Mouse (Mus musculus) intestine, embryonic 14.5 days (tissue): ENCODE data around the gene Sae1. TPM values are rescaled to one million over a fixed set of nuclear protein-coding genes. Genes with fewer than 3 reads are reported as not detected.

Experiments
- ATAC-seq: fragments of 200-750 bp; cut with Nextera tagmentation; replicated peaks from 2 replicates; pipeline ENCODE4 v1.8.0; 2017; ENCODE audit warnings: low read depth, moderate number of reproducible peaks, moderate TSS enrichment, moderate library complexity; ENCODE audit not compliant: low FRiP score, low TSS enrichment
- DNase-seq: peaks from one replicate; pipeline ENCODE4 v3.0.0-alpha.2; 2018; ENCODE audit warnings: low spot score
- H3K27ac ChIP-seq: fragments of 300-500 bp; sonication (generic); 2 replicates; pipeline ENCODE4 v1.5.1; 2014; ENCODE audit warnings: low read depth, mild to moderate bottlenecking, control low read depth
- H3K27me3 ChIP-seq: fragments of 300-500 bp; sonication (generic); replicated peaks from 2 replicates; pipeline ENCODE4 v1.6.1; 2014; ENCODE audit warnings: low read length, control low read depth; ENCODE audit not compliant: control insufficient read depth, insufficient read depth
- H3K36me3 ChIP-seq: fragments of 300-500 bp; sonication (generic); 2 replicates; pipeline ENCODE4 v1.6.1; 2014; ENCODE audit warnings: low read length, control low read depth; ENCODE audit not compliant: control insufficient read depth, insufficient read depth
- H3K4me1 ChIP-seq: fragments of 300-500 bp; sonication (generic); replicated peaks from 2 replicates; pipeline ENCODE4 v1.6.1; 2014; ENCODE audit warnings: low read length, control low read depth, mixed read lengths; ENCODE audit not compliant: control insufficient read depth, insufficient read depth
- H3K4me2 ChIP-seq: fragments of 300-500 bp; sonication (generic); 2 replicates; pipeline ENCODE4 v1.6.1; 2014; ENCODE audit warnings: low read length
- H3K4me3 ChIP-seq: fragments of 300-500 bp; sonication (generic); 2 replicates; pipeline ENCODE4 v1.5.1; 2014; ENCODE audit warnings: low read depth, low read length, control low read depth, mixed read lengths
- H3K9ac ChIP-seq: fragments of 300-500 bp; sonication (generic); 2 replicates; pipeline ENCODE4 v1.6.1; 2014; ENCODE audit warnings: mild to moderate bottlenecking, low read length
- H3K9me3 ChIP-seq: fragments of 300-500 bp; sonication (generic); 2 replicates; pipeline ENCODE4 v1.6.1; 2016; ENCODE audit warnings: low read length, control low read depth; ENCODE audit not compliant: control insufficient read depth
- WGBS: fragments of 180-500 bp; shearing (Covaris S2); extraction: QIAGEN DNeasy Blood & Tissue Kit; methylation state at CpG from one replicate; pipeline ENCODE4 v1.1.7; 2014; 5-methylcytosine and 5-hydroxymethylcytosine counted together
- polyA plus RNA-seq: library from polyadenylated mRNA; unstranded; fragments of >200 nt; fragmentation: Nextera tagmentation; extraction: Ambion mirVana; gene quantifications from 2 replicates; pipeline ENCODE4 v1.2.1, GENCODE M21; 2014

Gene Sae1
- polyA plus RNA-seq, 1 experiment from 2014 or later: 294 TPM

- Histone ChIP-seq H3K36me3 (peaks cover 74% of the 10 kb centered on the region), H3K9ac (no peak overlapping the region), H3K27me3 (no peaks in the 10 kb centered on the region), H3K4me3 (no peak overlapping the region), H3K27ac (no peak overlapping the region), H3K4me1 (no peaks in the 10 kb centered on the region), H3K4me2 (no peak overlapping the region), H3K9me3 (no peaks in the 10 kb centered on the region)
- no peak for ATAC-seq
- DNase-seq: no peak
- 77% methylated on average over 5 of the region's 5 CpGs for WGBS
These were observed 37.6 kb downstream of the Sae1 start for GRCm38 (mm10) chr7:16349999-16350398.

GRCm38 (mm10) chr7:16345297-16345696 lies 42.3 kb downstream of the Sae1 start:
- Histone ChIP-seq H3K4me1 (no peaks in the 10 kb centered on the region), H3K27ac (no peak overlapping the region), H3K4me3 (no peak overlapping the region), H3K9ac (no peak overlapping the region), H3K36me3 (peaks cover 80% of the 10 kb centered on the region), H3K9me3 (no peaks in the 10 kb centered on the region), H3K4me2 (no peak overlapping the region), H3K27me3 (no peaks in the 10 kb centered on the region)
- no peak for ATAC-seq
- DNase-seq: no peak
- WGBS: 86% methylated on average over 4 of the region's 4 CpGs

- DNase-seq (no peak), ATAC-seq (no peak)
- no peak overlapping the region for H3K4me2 ChIP-seq
- no peak overlapping the region for H3K9ac ChIP-seq
- peaks cover 77% of the 10 kb centered on the region for H3K36me3 ChIP-seq
- no peaks in the 10 kb centered on the region for H3K9me3 ChIP-seq
- WGBS: 84% methylated on average over 3 of the region's 3 CpGs
- no peak overlapping the region for H3K4me3 ChIP-seq
- H3K27me3 ChIP-seq: no peaks in the 10 kb centered on the region
- no peaks in the 10 kb centered on the region for H3K4me1 ChIP-seq
- H3K27ac ChIP-seq: no peak overlapping the region
These were observed 43.0 kb downstream of the Sae1 start for GRCm38 (mm10) chr7:16344598-16344997.

- Histone ChIP-seq H3K9ac (no peak overlapping the region), H3K4me3 (no peak overlapping the region), H3K27me3 (no peaks in the 10 kb centered on the region), H3K4me2 (no peak overlapping the region), H3K9me3 (no peaks in the 10 kb centered on the region), H3K4me1 (no peaks in the 10 kb centered on the region), H3K36me3 (peaks cover 67% of the 10 kb centered on the region), H3K27ac (no peak overlapping the region)
- 79% methylated on average over 2 of the region's 2 CpGs for WGBS
- ATAC-seq (no peak), DNase-seq (no peak)
These were observed 49.9 kb downstream of the Sae1 start for GRCm38 (mm10) chr7:16337733-16338132.

- H3K9me3 ChIP-seq: no peaks in the 10 kb centered on the region
- H3K36me3 ChIP-seq: peaks cover 79% of the 10 kb centered on the region
These were observed 58.5 kb downstream of the Sae1 start for GRCm38 (mm10) chr7:16329146-16329545.

GRCm38 (mm10) chr7:16326607-16326971 lies 61.0 kb downstream of the Sae1 start:
- Histone ChIP-seq H3K27ac (no peak overlapping the region), H3K4me2 (no peak overlapping the region), H3K4me1 (0 out of 2 replicates have a peak, but pooled peaks cover 3% of the 10 kb centered on the region), H3K27me3 (no peaks in the 10 kb centered on the region), H3K36me3 (peaks cover 62% of the 10 kb centered on the region), H3K4me3 (no peak overlapping the region), H3K9me3 (no peaks in the 10 kb centered on the region), H3K9ac (no peak overlapping the region)
- DNase-seq (no peak), ATAC-seq (0 out of 2 replicates have a peak, but pooled peaks have one; percentile 7)
- WGBS: 86% methylated on average over 2 of the region's 2 CpGs

More at GRCm38 (mm10) chr7:16329146-16329545, 58.5 kb downstream of the Sae1 start:
- Histone ChIP-seq H3K27ac (no peak overlapping the region), H3K4me2 (no peak overlapping the region), H3K4me3 (no peak overlapping the region), H3K9ac (no peak overlapping the region), H3K4me1 (0 out of 2 replicates have a peak, but pooled peaks cover 3% of the 10 kb centered on the region), H3K27me3 (no peaks in the 10 kb centered on the region)
- DNase-seq (no peak), ATAC-seq (no peak)
- 76% methylated on average over 3 of the region's 3 CpGs for WGBS

GRCm38 (mm10) chr7:16325920-16326606 lies 61.5 kb downstream of the Sae1 start:
- Histone ChIP-seq H3K4me3 (no peak overlapping the region), H3K4me2 (no peak overlapping the region), H3K27me3 (no peaks in the 10 kb centered on the region), H3K36me3 (peaks cover 61% of the 10 kb centered on the region), H3K4me1 (0 out of 2 replicates have a peak, but pooled peaks cover 3% of the 10 kb centered on the region), H3K9me3 (no peaks in the 10 kb centered on the region), H3K27ac (no peak overlapping the region), H3K9ac (no peak overlapping the region)
- ATAC-seq (peak; percentile 79), DNase-seq (peak; percentile 79)
- WGBS: 24% methylated on average over 8 of the region's 8 CpGs

GRCm38 (mm10) chr7:16324661-16325060 lies 62.9 kb downstream of the Sae1 start:
- no peaks in the 10 kb centered on the region for H3K27me3 ChIP-seq
- no peak for DNase-seq
- H3K9ac ChIP-seq: no peak overlapping the region

GRCm38 (mm10) chr7:16320479-16320878 lies 67.1 kb downstream of the Sae1 start:
- Histone ChIP-seq H3K27ac (no peak overlapping the region), H3K4me2 (no peak overlapping the region), H3K9me3 (no peaks in the 10 kb centered on the region), H3K4me1 (no peaks in the 10 kb centered on the region), H3K36me3 (peaks cover 13% of the 10 kb centered on the region), H3K4me3 (no peak overlapping the region), H3K27me3 (no peaks in the 10 kb centered on the region), H3K9ac (no peak overlapping the region)
- DNase-seq (no peak), ATAC-seq (no peak)
- 89% methylated on average over 6 of the region's 6 CpGs for WGBS

More at GRCm38 (mm10) chr7:16324661-16325060, 62.9 kb downstream of the Sae1 start:
- 0 out of 2 replicates have a peak, but pooled peaks cover 3% of the 10 kb centered on the region for H3K4me1 ChIP-seq
- no peak overlapping the region for H3K27ac ChIP-seq
- 72% methylated on average over 7 of the region's 7 CpGs for WGBS
- H3K36me3 ChIP-seq: peaks cover 47% of the 10 kb centered on the region
- H3K4me2 ChIP-seq: no peak overlapping the region
- H3K4me3 ChIP-seq: no peak overlapping the region
- no peaks in the 10 kb centered on the region for H3K9me3 ChIP-seq
- ATAC-seq: no peak
